Mouse (Mus musculus) limb, embryonic 10.5 days (tissue): ENCODE measurements around the gene Fam187a. TPM values are rescaled to one million over a fixed set of nuclear protein-coding genes. Genes with fewer than 3 reads are reported as not detected.

Experiments used
- DNase-seq: peaks from one replicate; pipeline ENCODE4 v3.0.0-alpha.2; 2017; ENCODE audit warnings: low spot score
- H3K27ac ChIP-seq: fragments of 300-500 bp; sonication (generic); 2 replicates; pipeline ENCODE4 v1.5.1; 2016; ENCODE audit warnings: mild to moderate bottlenecking
- H3K27me3 ChIP-seq: fragments of 300-500 bp; sonication (generic); 2 replicates; pipeline ENCODE4 v1.6.1; 2016; ENCODE audit warnings: low read depth, mild to moderate bottlenecking; ENCODE audit not compliant: poor library complexity, severe bottlenecking
- H3K36me3 ChIP-seq: fragments of 300-500 bp; sonication (generic); 2 replicates; pipeline ENCODE4 v1.6.1; 2016; ENCODE audit warnings: mild to moderate bottlenecking, moderate library complexity
- H3K4me1 ChIP-seq: fragments of 300-500 bp; sonication (generic); 2 replicates; pipeline ENCODE4 v1.6.1; 2016
- H3K4me3 ChIP-seq: fragments of 300-500 bp; sonication (generic); 2 replicates; pipeline ENCODE4 v1.5.1; 2016; ENCODE audit warnings: mild to moderate bottlenecking, moderate library complexity
- H3K9me3 ChIP-seq: fragments of 300-500 bp; sonication (generic); replicated peaks from 2 replicates; pipeline ENCODE4 v1.6.1; 2016; ENCODE audit warnings: mild to moderate bottlenecking
- WGBS: fragments of 180-500 bp; shearing (Covaris S2); methylation state at CpG from one replicate; pipeline ENCODE4 v1.1.7; 2016; 5-methylcytosine and 5-hydroxymethylcytosine counted together
- polyA plus RNA-seq: library from polyadenylated mRNA; unstranded; fragments of >200 nt; fragmentation: Nextera tagmentation; extraction: Ambion mirVana; gene quantifications from 2 replicates; pipeline ENCODE4 v1.2.1, GENCODE M21; 2016

The Fam187a gene
- polyA plus RNA-seq, 1 experiment from 2014 or later = not detected

DNA sequence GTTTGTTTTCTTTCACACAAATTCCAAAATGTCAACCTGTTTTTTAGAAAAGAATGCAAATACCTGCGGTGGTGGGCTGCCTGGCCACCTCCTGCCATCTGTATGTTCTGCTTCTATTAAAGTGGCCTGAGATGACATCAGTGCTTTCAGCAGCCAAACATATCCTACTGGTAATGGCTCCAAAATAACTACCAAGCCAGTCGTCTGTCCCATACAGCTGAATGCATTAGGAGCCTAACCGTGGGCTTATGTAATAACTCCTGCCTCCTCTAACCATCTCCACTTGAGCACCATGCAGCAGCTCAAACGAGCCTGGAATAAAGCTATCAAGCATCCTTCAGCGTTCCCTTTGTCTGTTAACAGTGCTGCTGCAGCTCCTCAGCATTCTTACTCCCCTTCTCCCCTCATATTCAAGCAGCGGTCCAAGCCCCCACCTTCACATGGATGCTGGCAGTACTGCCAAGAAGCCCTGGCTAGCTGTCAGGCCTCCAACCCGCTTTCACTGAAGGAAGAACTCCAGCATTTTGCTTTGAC, 10.1 kb upstream of the Fam187a start:
- DNase-seq = no peak
- no peak overlapping the region for H3K27ac ChIP-seq
- H3K27me3 ChIP-seq = no peaks in the 10 kb centered on the region
- H3K9me3 ChIP-seq = no peaks in the 10 kb centered on the region
- H3K36me3 ChIP-seq = peaks cover 71% of the 10 kb centered on the region
- H3K4me1 ChIP-seq = peaks cover 10% of the 10 kb centered on the region
- H3K4me3 ChIP-seq = no peak overlapping the region
- 90% methylated on average over 7 of the region's 7 CpGs for WGBS

GRCm38 (mm10) chr11:102879558-102879957, 5.4 kb upstream of the Fam187a start:
- Histone ChIP-seq H3K4me3 (peak overlapping the region; percentile 70), H3K9me3 (no peaks in the 10 kb centered on the region), H3K27me3 (peaks cover 22% of the 10 kb centered on the region), H3K27ac (no peak overlapping the region), H3K36me3 (peaks cover 34% of the 10 kb centered on the region), H3K4me1 (peaks cover 19% of the 10 kb centered on the region)
- 91% methylated on average over 2 of the region's 2 CpGs for WGBS
- DNase-seq = no peak

- peak within 1 kb of the TSS; percentile 98 for H3K27ac ChIP-seq
- DNase-seq = peak; percentile 95
- peak within 1 kb of the TSS; percentile 70 for H3K4me3 ChIP-seq
- under 1% methylated on average over 62 of the region's 62 CpGs for WGBS
- H3K9me3 ChIP-seq = no peaks in the 10 kb centered on the region
- peaks cover 22% of the 10 kb centered on the region for H3K36me3 ChIP-seq
- peaks cover 34% of the 10 kb centered on the region for H3K27me3 ChIP-seq
- peaks cover 19% of the 10 kb centered on the region for H3K4me1 ChIP-seq
These were observed 4.2 kb upstream of the Fam187a start, which contains the start of the genes Eftud2 and Ccdc103 for GRCm38 (mm10) chr11:102880585-102881313. Eftud2 (minus strand) TSS chr11:102880985. Ccdc103 (plus strand) TSS chr11:102881204.

- H3K9me3 ChIP-seq = no peaks in the 10 kb centered on the region
- H3K4me3 ChIP-seq = peak overlapping the region; percentile 70
- peaks cover 14% of the 10 kb centered on the region for H3K36me3 ChIP-seq
- peaks cover 41% of the 10 kb centered on the region for H3K27me3 ChIP-seq
- 21% methylated on average over 13 of the region's 13 CpGs for WGBS
- no peak for DNase-seq
- peaks cover 19% of the 10 kb centered on the region for H3K4me1 ChIP-seq
- peak overlapping the region; percentile 98 for H3K27ac ChIP-seq
These were observed 3.4 kb upstream of the Fam187a start for GRCm38 (mm10) chr11:102881314-102882198.

DNA sequence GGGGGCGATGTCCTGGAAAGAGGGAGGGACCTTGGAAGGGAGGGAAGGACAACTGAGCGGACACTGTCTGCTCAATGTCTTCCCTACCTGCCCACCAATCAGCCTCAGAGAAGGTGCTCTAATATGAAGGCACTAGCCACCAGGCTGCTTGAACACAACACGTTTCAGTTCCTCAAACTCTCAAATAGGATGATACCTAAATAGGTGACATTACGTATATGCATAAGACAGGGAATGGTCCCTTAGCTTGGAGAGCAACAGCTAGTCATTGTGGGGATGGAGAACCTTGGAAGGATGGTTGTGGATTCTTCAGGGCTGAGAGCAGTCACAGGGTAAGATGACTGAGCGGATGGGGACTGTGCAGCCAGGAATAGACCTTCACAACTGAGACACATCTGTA, 2.5 kb downstream of the Fam187a start:
- H3K36me3 ChIP-seq = no peaks in the 10 kb centered on the region
- no peaks in the 10 kb centered on the region for H3K4me1 ChIP-seq
- WGBS = 89% methylated on average over 5 of the region's 5 CpGs
- no peak overlapping the region for H3K4me3 ChIP-seq
- H3K9me3 ChIP-seq = no peaks in the 10 kb centered on the region
- DNase-seq = no peak
- H3K27ac ChIP-seq = no peak overlapping the region
- H3K27me3 ChIP-seq = peaks cover 75% of the 10 kb centered on the region

DNA sequence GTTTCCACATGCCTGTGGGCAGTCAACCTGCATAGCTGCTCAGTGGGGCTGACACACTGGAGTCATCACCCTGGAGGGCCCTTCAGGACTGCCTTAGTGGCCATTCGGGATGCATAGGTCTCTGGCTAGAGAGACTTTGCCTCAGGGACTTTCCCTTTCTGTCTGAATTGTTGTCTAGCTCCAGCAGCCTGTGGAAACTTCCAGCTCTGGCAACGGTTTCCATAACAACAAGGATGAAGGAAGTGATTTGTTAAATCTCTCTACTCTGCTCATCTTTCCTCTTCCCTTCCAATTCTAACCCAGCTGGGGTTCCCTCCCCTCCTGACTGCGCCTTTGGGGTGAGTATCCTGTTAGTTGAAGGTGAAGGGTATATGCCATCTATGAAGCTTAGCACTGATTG, 3.2 kb downstream of the Fam187a start:
- 63% methylated on average over 3 of the region's 3 CpGs for WGBS
- DNase-seq = no peak
- Histone ChIP-seq H3K36me3 (no peaks in the 10 kb centered on the region), H3K27ac (no peak overlapping the region), H3K27me3 (peaks cover 75% of the 10 kb centered on the region), H3K4me1 (peaks cover 3% of the 10 kb centered on the region), H3K4me3 (no peak overlapping the region), H3K9me3 (no peaks in the 10 kb centered on the region)

- Histone ChIP-seq H3K27ac (no peak overlapping the region), H3K36me3 (no peaks in the 10 kb centered on the region), H3K27me3 (peaks cover 79% of the 10 kb centered on the region), H3K9me3 (no peaks in the 10 kb centered on the region), H3K4me1 (peaks cover 10% of the 10 kb centered on the region), H3K4me3 (no peak overlapping the region)
- 69% methylated on average over 5 of the region's 5 CpGs for WGBS
- no peak for DNase-seq
These were observed 5.1 kb downstream of the Fam187a start for GRCm38 (mm10) chr11:102890096-102890495.

GRCm38 (mm10) chr11:102893015-102893651, 8.2 kb downstream of the Fam187a start:
- Histone ChIP-seq H3K4me1 (peaks cover 22% of the 10 kb centered on the region), H3K27me3 (peaks cover 85% of the 10 kb centered on the region), H3K36me3 (no peaks in the 10 kb centered on the region), H3K4me3 (peak overlapping the region; percentile 48), H3K27ac (peak overlapping the region; percentile 75), H3K9me3 (no peaks in the 10 kb centered on the region)
- peak; percentile 78 for DNase-seq
- 2% methylated on average over 43 of the region's 43 CpGs for WGBS

- peaks cover 85% of the 10 kb centered on the region for H3K27me3 ChIP-seq
- 93% methylated on average over 4 of the region's 4 CpGs for WGBS
These were observed 9.7 kb downstream of the Fam187a start for GRCm38 (mm10) chr11:102894716-102895115.

GRCm38 (mm10) chr11:102895779-102896178, 10.8 kb downstream of the Fam187a start:
- DNase-seq = no peak
- no peaks in the 10 kb centered on the region for H3K36me3 ChIP-seq
- H3K4me3 ChIP-seq = no peak overlapping the region
- peaks cover 24% of the 10 kb centered on the region for H3K4me1 ChIP-seq
- peaks cover 85% of the 10 kb centered on the region for H3K27me3 ChIP-seq
- H3K9me3 ChIP-seq = no peaks in the 10 kb centered on the region
- H3K27ac ChIP-seq = no peak overlapping the region
- 74% methylated on average over 9 of the region's 9 CpGs for WGBS

More at GRCm38 (mm10) chr11:102894716-102895115, 9.7 kb downstream of the Fam187a start:
- H3K36me3 ChIP-seq = no peaks in the 10 kb centered on the region
- H3K9me3 ChIP-seq = no peaks in the 10 kb centered on the region
- no peak overlapping the region for H3K27ac ChIP-seq
- H3K4me3 ChIP-seq = no peak overlapping the region
- H3K4me1 ChIP-seq = peaks cover 24% of the 10 kb centered on the region
- DNase-seq = no peak

GRCm38 (mm10) chr11:102896641-102897040, 11.7 kb downstream of the Fam187a start:
- Histone ChIP-seq H3K4me1 (peaks cover 24% of the 10 kb centered on the region), H3K9me3 (no peaks in the 10 kb centered on the region), H3K27me3 (peaks cover 77% of the 10 kb centered on the region), H3K27ac (peak overlapping the region; percentile 47; the same call in 1 of the 2 replicates), H3K4me3 (no peak overlapping the region), H3K36me3 (no peaks in the 10 kb centered on the region)
- WGBS = 77% methylated on average over 20 of the region's 20 CpGs
- no peak for DNase-seq

GRCm38 (mm10) chr11:102898408-102898807, 13.4 kb downstream of the Fam187a start:
- H3K4me3 ChIP-seq = no peak overlapping the region
- WGBS = 86% methylated on average over 9 of the region's 9 CpGs
- no peak for DNase-seq
- H3K4me1 ChIP-seq = peaks cover 22% of the 10 kb centered on the region
- no peak overlapping the region for H3K27ac ChIP-seq
- H3K27me3 ChIP-seq = peaks cover 60% of the 10 kb centered on the region
- H3K36me3 ChIP-seq = no peaks in the 10 kb centered on the region
- H3K9me3 ChIP-seq = no peaks in the 10 kb centered on the region
